Mouse (Mus musculus): Measurements from ENCODE around the gene Dhfr.

DNA sequence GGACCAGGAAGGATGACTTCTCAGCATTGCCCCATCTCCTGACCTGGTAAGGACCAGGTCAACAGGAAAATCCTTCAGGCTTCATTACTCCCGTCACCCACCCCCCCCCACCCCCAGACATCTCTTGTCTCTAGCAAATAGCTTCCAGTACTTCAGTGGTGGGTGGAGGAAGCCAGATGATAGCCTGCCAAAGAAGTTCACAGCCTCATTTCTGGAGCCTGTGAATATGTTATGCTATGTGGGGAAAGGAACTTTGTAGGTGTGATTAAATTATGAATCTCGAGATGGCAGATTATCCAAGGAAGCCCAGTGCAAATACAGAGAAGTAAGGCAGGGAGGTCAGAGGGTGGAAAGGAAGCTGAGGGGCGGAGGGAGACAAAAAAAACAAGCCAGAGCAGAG, 69.2 kb downstream of the Dhfr start:
- TF ChIP-seq ZC3H11A (IDR thresholded peaks at IDR 0.05; ENCODE audit: borderline replicate concordance, low read depth, low read length) (no peak), HCFC1 (IDR thresholded peaks at IDR 0.05; ENCODE audit: borderline replicate concordance, insufficient read depth, low read length) (no peak), MAFK (IDR thresholded peaks at IDR 0.05; ENCODE audit: insufficient read depth, low read depth, low read length) (no peak), ZNF384 (IDR thresholded peaks at IDR 0.05; ENCODE audit: low read depth, low read length) (no peak), CHD2 (IDR thresholded peaks at IDR 0.05; ENCODE audit: low read depth, low read length) (no peak)
